14 mouse cellular contexts compared by ENCODE assay signal in the genomic region with DNA sequence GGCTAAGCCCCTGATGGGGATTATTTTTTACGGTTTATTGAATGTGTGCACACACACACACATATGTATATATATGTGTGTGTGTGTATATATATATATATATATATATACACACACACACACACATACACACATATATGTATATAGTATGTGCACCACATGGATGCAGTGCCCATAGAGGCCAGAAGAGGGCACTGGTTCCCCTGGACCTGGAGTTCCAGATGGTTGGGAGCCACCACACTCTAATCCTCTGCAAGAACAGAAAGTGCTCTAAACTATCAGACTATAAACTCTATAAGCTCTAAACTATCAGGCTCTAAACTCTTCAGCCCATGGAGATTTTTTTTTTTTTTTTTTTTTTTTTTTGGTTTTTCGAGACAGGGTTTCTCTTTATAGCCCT. TPM values are rescaled to one million over a fixed set of nuclear protein-coding genes. Genes with fewer than 3 reads are reported as not detected.
A peak's percentile ranks its signal among the peaks of the same experiment; 100 is the strongest.
DNase-seq lines count a peak whose midpoint lies in the region; ATAC-seq and TF ChIP-seq lines count a peak whose summit lies in the region.
"Had no signal": no experiment of that assay in that cellular context is flagged by ENCODE, and none has a peak within 500 bp of the region (broad histone marks: within the 10 kb centered on the region; RNA-seq: fewer than 3 reads in every experiment).

No protein-coding gene starts in this region.

- no peak overlapping the region for H3K4me3 ChIP-seq in forebrain, embryonic 14.5 days (ENCODE audit: low read depth, low read length)
- no peak overlapping the region for H3K4me3 ChIP-seq in forebrain, embryonic 16.5 days (replicated peaks; ENCODE audit: low read length)
- no peak overlapping the region for H3K4me3 ChIP-seq in lung, embryonic 14.5 days (ENCODE audit: low read depth, low read length)
- H3K4me3 ChIP-seq in midbrain, embryonic 15.5 days, result no peak overlapping the region
- H3K4me3 ChIP-seq in heart, embryonic 12.5 days, result no peak overlapping the region
- H3K4me3 ChIP-seq: embryonic facial prominence, embryonic 10.5 days; liver, embryonic 13.5 days; stomach, embryonic 15.5 days had no signal

- H3K36me3 ChIP-seq in forebrain, embryonic 14.5 days (ENCODE audit: control insufficient read depth, insufficient read depth, low read length), result peaks cover 25% of the 10 kb centered on the region; the same call in 1 of the 2 replicates
- 0 out of 2 replicates have a peak, but pooled peaks cover 7% of the 10 kb centered on the region for H3K36me3 ChIP-seq in forebrain, embryonic 16.5 days (ENCODE audit: control insufficient read depth, insufficient read depth)
- H3K36me3 ChIP-seq in lung, embryonic 14.5 days (ENCODE audit: insufficient read depth), result peaks cover 17% of the 10 kb centered on the region; the same call in 1 of the 2 replicates
- peaks cover 6% of the 10 kb centered on the region; the same call in 1 of the 2 replicates for H3K36me3 ChIP-seq in midbrain, embryonic 15.5 days (replicated peaks)
- H3K36me3 ChIP-seq in heart, embryonic 12.5 days, result peaks cover 45% of the 10 kb centered on the region

- no peaks in the 10 kb centered on the region for H3K27me3 ChIP-seq in forebrain, embryonic 14.5 days (replicated peaks; ENCODE audit: control insufficient read depth, insufficient read depth, low read length)
- no peaks in the 10 kb centered on the region for H3K27me3 ChIP-seq in forebrain, embryonic 16.5 days (replicated peaks; ENCODE audit: control insufficient read depth, insufficient read depth, low read length)
- no peaks in the 10 kb centered on the region for H3K27me3 ChIP-seq in lung, embryonic 14.5 days (ENCODE audit: insufficient read depth, low read length)
- H3K27me3 ChIP-seq in midbrain, embryonic 15.5 days (replicated peaks), result no peaks in the 10 kb centered on the region
- no peaks in the 10 kb centered on the region for H3K27me3 ChIP-seq in heart, embryonic 12.5 days (replicated peaks)
- H3K27me3 ChIP-seq: liver, embryonic 13.5 days; stomach, embryonic 15.5 days had no signal

- no peaks in the 10 kb centered on the region for H3K9me3 ChIP-seq in forebrain, embryonic 14.5 days (replicated peaks; ENCODE audit: control insufficient read depth, low read length)
- H3K9me3 ChIP-seq in forebrain, embryonic 16.5 days (ENCODE audit: control insufficient read depth, low read length), result no peaks in the 10 kb centered on the region
- no peaks in the 10 kb centered on the region for H3K9me3 ChIP-seq in lung, embryonic 14.5 days (ENCODE audit: low read depth, low read length)
- H3K9me3 ChIP-seq in midbrain, embryonic 15.5 days, result no peaks in the 10 kb centered on the region
- no peaks in the 10 kb centered on the region for H3K9me3 ChIP-seq in heart, embryonic 12.5 days (replicated peaks)
- H3K9me3 ChIP-seq: embryonic facial prominence, embryonic 10.5 days; liver, embryonic 13.5 days; stomach, embryonic 15.5 days had no signal

- H3K4me2 ChIP-seq in forebrain, embryonic 14.5 days (ENCODE audit: low read length), result no peak overlapping the region
- H3K4me2 ChIP-seq in forebrain, embryonic 16.5 days (ENCODE audit: low read length), result no peak overlapping the region
- no peak overlapping the region for H3K4me2 ChIP-seq in lung, embryonic 14.5 days
- no peak overlapping the region for H3K4me2 ChIP-seq in midbrain, embryonic 15.5 days
- H3K4me2 ChIP-seq in heart, embryonic 12.5 days, result no peak overlapping the region
- H3K4me2 ChIP-seq: liver, embryonic 13.5 days; stomach, embryonic 15.5 days had no signal

- no peak for ATAC-seq in forebrain, embryonic 14.5 days
- ATAC-seq in forebrain, embryonic 16.5 days, result no peak
- no peak for ATAC-seq in lung, embryonic 14.5 days (ENCODE audit: insufficient read depth)
- no peak for ATAC-seq in midbrain, embryonic 15.5 days (replicated peaks)
- ATAC-seq in heart, embryonic 12.5 days (ENCODE audit: insufficient number of reproducible peaks, low FRiP score), result no peak

- peaks cover 28% of the 10 kb centered on the region for H3K4me1 ChIP-seq in forebrain, embryonic 14.5 days (ENCODE audit: control insufficient read depth, insufficient read depth, low read length)
- peaks cover 33% of the 10 kb centered on the region for H3K4me1 ChIP-seq in forebrain, embryonic 16.5 days (replicated peaks; ENCODE audit: control insufficient read depth, insufficient read depth, low read length)
- peaks cover 16% of the 10 kb centered on the region for H3K4me1 ChIP-seq in lung, embryonic 14.5 days (ENCODE audit: insufficient read depth)
- H3K4me1 ChIP-seq in midbrain, embryonic 15.5 days, result peaks cover 48% of the 10 kb centered on the region
- peaks cover 36% of the 10 kb centered on the region for H3K4me1 ChIP-seq in heart, embryonic 12.5 days (replicated peaks)

- peak overlapping the region; percentile 86 for H3K27ac ChIP-seq in forebrain, embryonic 14.5 days (ENCODE audit: low read depth, low read length)
- no peak overlapping the region; the same call in 1 of the 2 replicates for H3K27ac ChIP-seq in forebrain, embryonic 16.5 days (ENCODE audit: low read length)
- no peak overlapping the region for H3K27ac ChIP-seq in lung, embryonic 14.5 days (ENCODE audit: low read depth)
- H3K27ac ChIP-seq in midbrain, embryonic 15.5 days, result peak overlapping the region; percentile 87
- no peak overlapping the region for H3K27ac ChIP-seq in heart, embryonic 12.5 days (ENCODE audit: poor library complexity, severe bottlenecking)
- H3K27ac ChIP-seq: liver, embryonic 13.5 days; stomach, embryonic 15.5 days had no signal

- 96% methylated on average over 2 of the region's 2 CpGs for WGBS in forebrain, embryonic 14.5 days
- 88% methylated on average over 1 of the region's 2 CpGs for WGBS in forebrain, embryonic 16.5 days
- 97% methylated on average over 1 of the region's 2 CpGs for WGBS in lung, embryonic 14.5 days
- WGBS in midbrain, embryonic 15.5 days, result 92% methylated on average over 2 of the region's 2 CpGs
- 90% methylated on average over 2 of the region's 2 CpGs for WGBS in heart, embryonic 12.5 days

- 0 out of 2 replicates have a peak, but pooled peaks have one; percentile 28 for TF ChIP-seq CTCF in lung, embryonic 14.5 days (IDR thresholded peaks at IDR 0.05; ENCODE audit: low read depth)

- H3K9ac ChIP-seq in forebrain, embryonic 14.5 days (ENCODE audit: low read length), result no peak overlapping the region
- no peak overlapping the region for H3K9ac ChIP-seq in forebrain, embryonic 16.5 days (replicated peaks; ENCODE audit: low read depth, low read length)
- no peak overlapping the region for H3K9ac ChIP-seq in lung, embryonic 14.5 days
- no peak overlapping the region for H3K9ac ChIP-seq in midbrain, embryonic 15.5 days
- H3K9ac ChIP-seq in heart, embryonic 12.5 days, result no peak overlapping the region
- H3K9ac ChIP-seq: liver, embryonic 13.5 days; stomach, embryonic 15.5 days had no signal

- no peak for DNase-seq in forebrain, embryonic 14.5 days (ENCODE audit: low spot score)
- DNase-seq in lung, embryonic 14.5 days, result no peak
- DNase-seq in lung, postnatal 25 days (ENCODE audit: low spot score), result no peak
- DNase-seq in R1 (ENCODE audit: low read depth, low spot score), result peak; percentile 67
- DNase-seq in ovary, postnatal 36 days (ENCODE audit: low spot score), result no peak
- DNase-seq: kidney, adult 9 months; layer of hippocampus, postnatal 36 days; liver, embryonic 13.5 days; right cerebral cortex, adult 18-20 months had no signal

RNA-seq across cellular contexts. Expression of a gene that starts 25.1 kb away (rescaled TPM):
- polyA plus RNA-seq in forebrain, embryonic 14.5 days (2014; fragmentation: Nextera tagmentation; extraction: Ambion mirVana), result 45.6 and 71.7 TPM in 2 replicates
- 98.6 and 107 TPM in 2 replicates for polyA plus RNA-seq in forebrain, embryonic 16.5 days (2015; fragmentation: Nextera tagmentation; extraction: Ambion mirVana)
- 47.6 and 50.7 TPM in 2 replicates for polyA plus RNA-seq in lung, embryonic 14.5 days (2014; fragmentation: Nextera tagmentation; extraction: Ambion mirVana)
- polyA plus RNA-seq in midbrain, embryonic 15.5 days (2015; fragmentation: Nextera tagmentation; extraction: Ambion mirVana), result 117 and 123 TPM in 2 replicates
- 79.1 and 85.8 TPM in 2 replicates for polyA plus RNA-seq in heart, embryonic 12.5 days (2016; fragmentation: Nextera tagmentation; extraction: Ambion mirVana)

Comparison
In these comparisons a context has a peak if more than half of its experiments do, and no peak if none do; other contexts are left out.
1. H3K27ac ChIP-seq: peak in forebrain, embryonic 14.5 days (single experiment) and midbrain, embryonic 15.5 days (single experiment); none in forebrain, embryonic 16.5 days (single experiment), lung, embryonic 14.5 days (single experiment) and heart, embryonic 12.5 days (single experiment).